Mouse (Mus musculus) bone marrow, adult 2 months (tissue): Measurements from ENCODE around the gene Stk35. TPM values are rescaled to one million over a fixed set of nuclear protein-coding genes. Genes with fewer than 3 reads are reported as not detected.

Source experiments
- H3K27ac ChIP-seq: fragments of 200-500 bp; 2 replicates; pipeline ENCODE4 v1.5.1; 2012; ENCODE audit warnings: low read depth, mild to moderate bottlenecking, control low read depth, inconsistent platforms, low read length; ENCODE audit not compliant: control insufficient read depth, poor library complexity, insufficient read depth
- H3K4me1 ChIP-seq: fragments of 200-500 bp; 2 replicates; pipeline ENCODE4 v1.6.1; 2011; ENCODE audit warnings: low read length; ENCODE audit not compliant: control insufficient read depth, insufficient read depth
- H3K4me3 ChIP-seq: fragments of 200-500 bp; replicated peaks from 2 replicates; pipeline ENCODE3; 2011; ENCODE audit warnings: mild to moderate bottlenecking, low read depth, low read length, control low read depth; ENCODE audit not compliant: control insufficient read depth
- CTCF ChIP-seq: fragments of 200-500 bp; IDR thresholded peaks from 2 replicates; pipeline ENCODE4 v1.5.1; 2011; ENCODE audit warnings: low read length, control low read depth; ENCODE audit not compliant: control insufficient read depth, insufficient read depth
- POLR2A ChIP-seq: fragments of 200-500 bp; IDR thresholded peaks from 2 replicates; pipeline ENCODE4 v1.6.1; 2011; ENCODE audit warnings: low read depth, mild to moderate bottlenecking, control low read depth, low read length, borderline replicate concordance; ENCODE audit not compliant: control insufficient read depth
- WGBS: fragments of 180-500 bp; shearing (Covaris S2); methylation state at CpG from one replicate; pipeline ENCODE4 v1.1.7; 2018; 5-methylcytosine and 5-hydroxymethylcytosine counted together
- polyA plus RNA-seq: library from polyadenylated mRNA; stranded (reverse); fragments of >200 nt; gene quantifications from 2 replicates; pipeline ENCODE4 v1.2.4, GENCODE M21; 2011; ENCODE audit warnings: low replicate concordance; ENCODE audit not compliant: missing spikeins, insufficient read depth, insufficient read length

The Stk35 gene
- polyA plus RNA-seq, 1 experiment: 7.0 TPM

DNA sequence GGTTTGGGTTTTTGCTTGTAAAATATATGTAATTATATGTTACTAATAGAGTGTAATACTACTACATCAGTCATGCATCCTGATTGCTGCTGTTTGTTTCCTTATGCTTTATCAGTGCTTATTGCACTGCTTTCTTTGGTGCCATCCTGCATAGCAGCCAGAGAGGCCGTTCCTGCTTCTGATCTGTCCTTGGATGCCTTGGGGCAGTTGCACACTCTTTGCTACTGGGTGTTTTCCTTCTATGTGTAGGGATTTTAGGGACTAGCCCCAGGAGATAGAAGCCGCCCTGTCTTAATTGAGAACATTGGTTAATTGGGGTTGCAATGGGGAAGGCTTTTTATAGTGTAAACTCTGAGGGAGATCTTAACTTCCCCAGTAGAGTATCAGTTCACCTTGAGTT, 6.2 kb downstream of the Stk35 start:
- TF ChIP-seq POLR2A (no peak), CTCF (no peak)
- no peak overlapping the region for H3K4me3 ChIP-seq
- no peak overlapping the region for H3K27ac ChIP-seq
- WGBS: 88% methylated on average over 2 of the region's 2 CpGs
- H3K4me1 ChIP-seq: no peaks in the 10 kb centered on the region; the same call in 1 of the 2 replicates

GRCm38 (mm10) chr2:129810563-129810962, 10.2 kb downstream of the Stk35 start:
- H3K4me3 ChIP-seq: no peak overlapping the region
- no peak overlapping the region for H3K27ac ChIP-seq
- H3K4me1 ChIP-seq: no peaks in the 10 kb centered on the region
- WGBS: 88% methylated on average over 7 of the region's 7 CpGs
- TF ChIP-seq POLR2A: no peak
- no peak for TF ChIP-seq CTCF

GRCm38 (mm10) chr2:129814033-129814432, 13.7 kb downstream of the Stk35 start:
- 60% methylated on average over 3 of the region's 3 CpGs for WGBS
- no peak for TF ChIP-seq POLR2A
- TF ChIP-seq CTCF: no peak
- H3K4me3 ChIP-seq: no peak overlapping the region
- H3K27ac ChIP-seq: no peak overlapping the region
- H3K4me1 ChIP-seq: no peaks in the 10 kb centered on the region

GRCm38 (mm10) chr2:129815076-129815475, 14.8 kb downstream of the Stk35 start:
- TF ChIP-seq POLR2A (no peak), CTCF (no peak)
- no peaks in the 10 kb centered on the region for H3K4me1 ChIP-seq
- WGBS: 68% methylated on average over 2 of the region's 2 CpGs
- H3K27ac ChIP-seq: no peak overlapping the region
- H3K4me3 ChIP-seq: no peak overlapping the region

- Histone ChIP-seq H3K4me3 (no peak overlapping the region), H3K4me1 (no peaks in the 10 kb centered on the region), H3K27ac (no peak overlapping the region)
- WGBS: 90% methylated on average over 5 of the region's 5 CpGs
- TF ChIP-seq POLR2A (no peak), CTCF (no peak)
Measured at GRCm38 (mm10) chr2:129817603-129818257, 17.4 kb downstream of the Stk35 start.

DNA sequence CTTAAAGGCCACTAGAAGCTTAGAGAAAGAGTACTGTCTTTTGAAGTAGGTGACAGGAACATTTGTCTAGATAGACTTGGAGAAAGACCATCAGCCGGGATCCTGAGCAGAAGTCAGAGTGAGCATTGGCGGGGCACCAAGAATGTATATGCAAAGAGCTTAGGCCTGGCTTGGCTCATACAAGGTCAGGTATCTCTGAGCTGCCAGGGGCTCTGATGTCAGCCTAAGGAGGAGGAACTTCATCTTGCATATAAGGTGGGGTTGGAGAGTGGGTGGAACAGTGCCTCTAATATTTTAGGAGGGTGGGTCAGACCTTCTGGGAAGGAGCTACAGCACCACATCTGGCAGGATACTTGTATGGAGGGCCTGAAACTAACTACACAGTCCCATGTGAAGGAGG, 18.6 kb downstream of the Stk35 start:
- no peak for TF ChIP-seq POLR2A
- no peak for TF ChIP-seq CTCF
- Histone ChIP-seq H3K4me3 (no peak overlapping the region), H3K4me1 (no peaks in the 10 kb centered on the region), H3K27ac (no peak overlapping the region)
- 89% methylated on average over 2 of the region's 2 CpGs for WGBS

DNA sequence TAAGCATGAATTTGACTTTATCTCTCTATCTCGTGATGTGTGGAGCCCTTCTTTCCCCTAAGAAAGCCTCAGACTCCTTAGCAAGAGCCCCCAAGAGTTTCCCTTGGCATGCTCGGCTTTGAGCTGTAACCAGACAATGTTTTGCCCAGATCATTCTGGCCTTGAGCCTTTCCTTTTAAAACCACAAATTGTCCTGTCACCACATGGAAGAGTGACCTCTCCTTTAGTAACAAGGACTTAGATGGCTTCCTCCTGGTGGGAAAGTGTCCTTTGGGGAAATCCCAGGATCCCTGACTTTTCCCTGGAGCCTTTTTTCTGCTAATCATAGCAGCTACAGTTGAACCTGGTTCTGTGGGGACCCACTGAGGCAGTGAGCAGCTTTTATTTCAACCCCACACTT, 19.2 kb downstream of the Stk35 start:
- Histone ChIP-seq H3K4me3 (no peak overlapping the region), H3K27ac (no peak overlapping the region), H3K4me1 (no peaks in the 10 kb centered on the region)
- whole genome bisulfite sequencing: 55% methylated on average over 2 of the region's 2 CpGs
- TF ChIP-seq CTCF (no peak), POLR2A (no peak)

- 93% methylated on average over 1 of the region's 1 CpGs for WGBS
- no peak overlapping the region for H3K27ac ChIP-seq
- H3K4me3 ChIP-seq: no peak overlapping the region
- no peaks in the 10 kb centered on the region for H3K4me1 ChIP-seq
- TF ChIP-seq CTCF (no peak), POLR2A (no peak)
Measured at GRCm38 (mm10) chr2:129819951-129820350, 19.6 kb downstream of the Stk35 start.

DNA sequence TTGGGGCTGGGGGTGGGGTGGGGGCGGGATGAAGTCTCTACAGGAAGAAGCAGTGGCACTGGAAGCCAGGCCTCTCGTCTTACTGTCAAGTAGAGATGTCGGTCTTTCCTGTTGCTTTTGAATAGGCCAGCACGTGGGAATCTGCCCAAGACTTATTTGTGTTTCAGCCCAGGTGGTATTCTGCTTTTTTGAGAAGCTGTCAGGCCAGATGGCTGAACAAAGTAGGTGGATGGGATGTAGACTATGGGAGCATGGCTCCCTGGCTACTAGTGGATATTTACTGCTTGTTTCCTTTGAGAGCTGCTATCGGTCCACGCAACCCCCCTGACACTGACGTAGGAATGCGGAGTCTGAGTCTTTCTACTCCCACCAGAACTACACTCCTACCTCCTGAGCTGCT, 20.7 kb downstream of the Stk35 start:
- TF ChIP-seq CTCF: no peak
- no peak for TF ChIP-seq POLR2A
- Histone ChIP-seq H3K4me3 (no peak overlapping the region), H3K4me1 (no peaks in the 10 kb centered on the region), H3K27ac (no peak overlapping the region)
- WGBS: 81% methylated on average over 8 of the region's 8 CpGs
